Mouse (Mus musculus): ENCODE results near the gene Syde1.
"Not testable (repeated sequence)": the region's sequence is repeated elsewhere in the genome, so short reads cannot be mapped to it uniquely, and the experiment has no call there.

Syde1 gene

DNA sequence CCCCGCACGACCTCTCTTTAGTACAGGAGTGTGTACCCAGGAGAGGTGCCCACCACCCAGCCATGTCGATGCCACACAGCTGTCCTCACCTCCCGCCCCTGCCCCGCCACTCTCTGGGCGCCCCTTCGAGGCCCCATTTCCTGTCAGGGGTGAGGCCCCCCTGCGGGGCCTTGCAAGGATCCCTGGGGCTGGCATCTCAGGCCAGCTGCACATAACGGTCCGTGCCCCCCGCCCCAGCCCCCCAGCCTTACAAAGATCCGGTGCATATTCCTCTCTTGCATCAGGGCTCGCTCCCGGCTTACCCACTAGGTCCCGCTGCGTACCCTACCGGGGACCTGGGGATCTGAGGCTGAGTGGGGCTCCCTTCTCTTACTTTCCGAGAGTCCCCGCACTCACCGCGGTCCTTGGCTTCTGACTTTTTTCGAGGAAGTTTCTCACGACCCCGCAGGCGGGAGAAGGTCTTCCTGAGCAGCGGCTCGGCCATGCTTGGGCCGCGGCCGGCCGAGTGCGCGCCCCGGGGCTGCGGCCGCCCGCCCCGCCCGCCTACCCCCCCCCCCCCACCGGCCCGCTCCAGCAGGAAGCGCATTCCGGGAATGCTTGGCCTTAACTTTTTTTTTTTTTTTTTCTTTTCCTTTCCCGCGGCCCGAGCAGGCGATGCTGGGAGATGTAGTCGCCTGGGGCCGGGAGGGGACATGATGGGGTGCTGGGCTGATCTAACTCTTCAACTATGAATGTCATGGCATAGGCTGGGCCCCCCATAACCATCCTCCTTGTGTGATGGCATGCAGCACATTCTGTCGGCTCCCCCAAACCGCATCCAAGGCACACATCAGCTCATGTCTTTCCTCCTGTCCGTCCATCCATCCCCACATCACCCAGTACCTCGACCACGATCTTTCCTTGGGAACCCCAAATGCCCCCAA, at the start of gene Syde1:
Gene Syde1, minus strand, starts transcription at position 559 of the 923 bp plus-strand sequence.
- DNase-seq (ENCODE audit: low spot score in 2 of 2) = peak; percentile 21 to 36

DNA sequence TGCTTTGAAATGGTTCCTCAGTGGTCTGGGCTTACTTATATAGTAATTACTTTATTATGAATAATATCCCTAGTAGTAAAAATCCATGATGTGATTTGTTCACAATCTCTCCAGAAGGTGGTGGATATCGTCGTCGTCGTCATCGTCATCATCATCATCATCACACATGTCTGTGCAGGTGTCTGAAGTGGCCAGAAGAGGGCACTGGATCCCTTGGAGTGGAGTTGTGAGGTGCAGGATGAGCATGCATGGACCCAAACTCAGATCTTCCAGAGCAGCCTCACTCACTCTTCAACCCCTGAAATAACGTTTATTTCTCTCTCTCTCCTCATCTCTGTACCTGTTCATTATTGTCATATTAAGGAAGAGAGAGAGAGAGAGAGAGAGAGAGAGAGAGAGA, 40.5 kb upstream of the Syde1 start:
- peak in 1 of 2 experiments; percentile 14 for DNase-seq (ENCODE audit: low spot score in 2 of 2)

DNA sequence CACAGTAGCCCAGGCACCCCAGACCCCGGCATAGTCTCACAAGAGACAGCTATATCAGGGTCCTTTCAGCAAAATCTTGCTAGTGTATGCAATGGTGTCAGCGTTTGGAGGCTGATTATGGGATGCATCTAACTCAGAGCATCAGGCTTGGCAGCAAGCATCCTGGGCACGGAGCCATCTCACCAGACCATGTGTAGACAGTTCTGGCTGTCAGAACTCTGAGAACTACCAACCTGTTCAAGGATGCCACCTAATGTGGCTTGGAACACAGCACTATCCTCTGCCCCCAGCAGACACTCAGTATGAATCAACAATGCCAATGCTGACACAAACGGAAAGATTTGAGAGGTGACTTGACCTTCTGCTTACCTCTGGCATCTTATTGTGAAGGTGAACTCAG, 38.4 kb upstream of the Syde1 start:
- no peak for DNase-seq (ENCODE audit: low spot score in 2 of 2)

DNA sequence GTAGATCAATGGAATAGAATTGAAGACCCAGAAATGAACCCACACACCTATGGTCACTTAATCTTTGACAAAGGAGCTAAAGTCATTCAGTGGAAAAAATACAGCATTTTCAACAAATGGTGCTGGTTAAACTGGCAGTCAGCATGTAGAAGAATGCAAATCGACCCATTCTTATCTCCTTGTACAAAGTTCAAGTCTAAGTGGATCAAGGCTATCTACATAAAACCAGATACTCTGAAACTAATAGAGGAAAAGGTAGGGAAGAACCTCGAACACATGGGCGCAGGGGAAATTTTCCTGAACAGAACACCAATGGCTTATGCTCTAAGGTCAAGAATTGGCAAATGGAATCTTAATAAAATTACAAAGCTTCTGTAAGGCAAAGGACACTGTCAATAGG, 31.4 kb upstream of the Syde1 start:
- not testable (repeated sequence) for DNase-seq (ENCODE audit: low spot score in 2 of 2)

DNA sequence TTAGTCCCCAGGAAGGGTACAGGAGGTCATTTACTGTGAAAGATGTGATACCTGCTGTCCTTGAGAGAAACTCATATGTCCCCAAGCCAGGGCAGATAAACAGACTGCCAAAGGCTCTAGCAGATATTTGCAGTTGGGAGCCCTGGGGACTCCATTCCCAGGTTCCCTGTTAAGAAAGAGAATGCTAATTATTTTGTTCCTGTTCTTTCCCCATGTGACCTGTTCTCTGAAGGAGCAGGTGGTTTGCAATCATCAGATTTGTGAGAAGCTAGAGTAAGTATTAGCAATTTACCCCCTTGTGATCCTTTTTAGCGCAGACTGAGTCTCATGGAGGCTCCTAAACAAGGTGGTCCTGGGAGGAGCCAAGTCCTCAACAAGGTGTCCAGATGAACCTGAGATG, 26.2 kb upstream of the Syde1 start, which contains the start of gene Olfr1357:
Gene Olfr1357, minus strand, starts transcription at position 101 of the 400 bp plus-strand sequence.
- DNase-seq (ENCODE audit: low spot score in 2 of 2) = no peak

DNA sequence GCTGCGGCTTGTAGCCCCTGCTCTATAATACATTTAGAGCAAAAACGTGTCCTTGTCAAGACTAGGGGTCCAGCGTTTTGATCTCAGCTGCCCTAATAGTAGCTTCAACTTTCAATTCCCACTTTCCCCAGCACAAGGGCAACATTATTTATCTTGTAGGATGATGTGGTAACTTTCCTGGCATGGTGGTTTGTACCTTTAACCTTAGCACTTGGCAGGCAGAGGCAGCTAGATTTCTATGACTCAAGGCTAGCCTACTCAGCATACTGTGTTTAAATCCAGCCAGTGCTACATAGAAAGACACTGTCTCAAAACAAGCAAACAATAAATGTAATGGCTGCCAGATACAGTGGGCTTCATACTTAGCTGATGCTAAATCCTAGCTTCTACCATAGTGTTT, 15.8 kb upstream of the Syde1 start:
- DNase-seq (ENCODE audit: low spot score in 2 of 2) = no peak

DNA sequence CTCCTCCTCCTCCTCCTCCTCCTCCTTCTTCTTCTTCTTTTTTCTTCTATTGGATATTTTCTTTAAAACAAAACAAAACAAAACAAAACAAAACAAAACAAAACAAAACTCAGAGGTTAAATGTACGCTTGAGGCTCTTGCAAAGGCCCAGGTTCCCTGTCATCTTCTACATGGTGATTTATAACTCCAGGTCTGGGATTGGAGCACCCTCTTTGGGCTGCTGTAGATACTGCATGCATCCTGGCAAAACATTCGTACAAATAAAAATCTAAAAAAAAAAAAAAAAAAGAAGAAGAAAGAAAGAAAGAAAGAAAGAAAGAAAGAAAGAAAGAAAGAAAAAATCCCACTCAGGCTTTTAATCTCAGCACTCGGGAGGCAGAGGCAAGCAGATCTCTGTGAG, 13.3 kb upstream of the Syde1 start:
- DNase-seq (ENCODE audit: low spot score in 2 of 2) = no peak

DNA sequence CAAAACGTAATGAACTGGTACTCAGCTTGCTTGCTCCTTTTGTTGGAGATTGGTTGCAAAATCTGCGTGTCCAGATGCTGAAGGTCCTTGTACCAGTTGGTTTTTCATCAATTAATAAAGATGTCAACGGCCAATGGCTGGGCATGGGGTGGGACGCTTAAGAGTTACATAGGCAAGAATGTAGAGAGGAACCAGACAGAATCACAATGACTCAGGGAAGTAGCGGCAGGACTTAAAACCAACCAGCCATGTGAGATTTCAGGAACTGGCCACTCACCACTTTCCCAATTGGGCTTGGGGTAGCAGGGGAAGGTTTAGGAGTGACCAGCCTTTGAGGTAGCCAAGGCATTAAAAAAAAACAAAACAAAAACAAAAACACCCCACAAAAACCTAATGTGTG, 8.1 kb upstream of the Syde1 start:
- no peak for DNase-seq (ENCODE audit: low spot score in 2 of 2)

DNA sequence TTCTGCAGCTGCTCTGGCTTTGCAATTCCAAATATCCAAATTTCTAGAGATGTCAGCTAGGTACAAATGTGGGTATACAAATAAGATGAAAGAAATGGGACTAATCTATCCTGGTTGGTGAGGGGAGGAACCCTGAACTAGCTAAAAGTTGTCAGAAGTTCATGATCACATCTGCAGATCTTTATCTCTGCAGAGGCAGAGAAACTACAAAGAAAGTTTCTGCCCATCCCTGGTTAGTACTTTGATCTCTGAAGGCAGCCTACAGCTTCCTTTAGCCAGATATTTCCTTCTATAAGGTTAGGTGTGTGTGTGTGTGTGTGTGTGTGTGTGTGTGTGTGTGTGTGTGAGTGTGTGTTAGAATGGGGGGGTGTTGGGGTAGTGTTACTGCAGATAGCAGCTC, 2.8 kb upstream of the Syde1 start:
- no peak for DNase-seq (ENCODE audit: low spot score in 2 of 2)

DNA sequence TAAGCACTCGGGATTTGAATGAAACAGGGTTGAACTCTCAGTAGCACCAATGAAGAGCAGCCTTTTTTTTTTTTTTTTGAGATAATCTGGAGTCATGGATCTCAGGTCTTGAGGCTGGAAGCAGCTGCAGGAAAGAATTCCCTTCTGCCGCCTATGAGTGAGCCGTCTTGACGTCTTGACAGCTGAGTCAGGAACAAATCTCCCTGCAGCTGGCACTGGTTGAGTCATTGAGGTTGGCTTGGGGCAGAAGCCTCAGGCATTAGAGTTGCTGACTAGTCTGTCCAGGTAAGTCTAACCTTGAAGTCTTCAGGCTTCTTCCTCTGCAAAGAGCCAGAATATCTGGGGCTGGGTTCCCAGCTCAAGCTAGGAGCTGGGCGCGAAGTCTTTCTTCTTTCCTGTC, 2.4 kb upstream of the Syde1 start:
- no peak for DNase-seq (ENCODE audit: low spot score in 2 of 2)

DNA sequence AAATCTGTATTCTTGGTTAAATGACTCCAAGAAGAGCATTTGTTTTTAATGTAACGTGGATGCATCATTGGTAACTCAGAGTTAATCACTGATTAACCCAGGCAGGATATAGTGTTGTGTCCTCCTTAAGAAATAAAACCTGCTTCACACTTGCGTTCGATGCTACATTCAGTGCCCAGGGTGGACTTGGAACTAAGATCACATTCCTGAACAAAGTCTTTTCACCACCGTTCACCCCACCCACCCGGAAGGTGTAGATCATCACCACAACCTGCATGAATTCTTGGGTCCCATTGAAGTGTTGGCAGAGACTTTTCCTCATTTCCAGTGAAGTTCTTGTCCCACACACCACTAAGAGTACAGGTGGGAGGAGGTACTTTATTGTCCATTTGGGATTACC, 2.0 kb upstream of the Syde1 start:
- no peak for DNase-seq (ENCODE audit: low spot score in 2 of 2)

DNA sequence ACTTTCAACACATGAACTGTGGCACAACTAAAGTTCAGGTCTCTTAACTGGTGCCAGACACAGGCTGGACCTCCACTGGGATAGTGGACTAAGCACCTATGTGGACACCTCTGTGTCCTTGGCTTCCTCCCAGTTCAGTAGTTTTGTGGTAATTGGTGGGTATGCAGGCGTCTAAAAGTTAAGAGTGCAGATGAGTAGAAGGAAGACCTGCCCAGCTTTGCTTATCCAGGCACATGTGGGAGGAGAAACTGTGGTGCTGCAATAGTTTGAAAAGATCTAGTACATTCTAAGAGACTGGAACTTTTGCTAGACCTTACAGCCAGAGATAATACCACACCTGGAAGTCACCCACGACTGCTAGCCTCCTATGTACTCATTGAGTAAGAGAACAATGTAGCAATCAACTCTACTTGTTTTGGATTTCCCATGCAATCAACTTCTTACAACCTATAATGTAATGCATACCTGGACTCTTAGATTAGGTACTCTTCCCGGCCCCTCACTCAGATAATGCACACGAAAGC, 1.2 kb upstream of the Syde1 start:
- no peak for DNase-seq (ENCODE audit: low spot score in 2 of 2)

DNA sequence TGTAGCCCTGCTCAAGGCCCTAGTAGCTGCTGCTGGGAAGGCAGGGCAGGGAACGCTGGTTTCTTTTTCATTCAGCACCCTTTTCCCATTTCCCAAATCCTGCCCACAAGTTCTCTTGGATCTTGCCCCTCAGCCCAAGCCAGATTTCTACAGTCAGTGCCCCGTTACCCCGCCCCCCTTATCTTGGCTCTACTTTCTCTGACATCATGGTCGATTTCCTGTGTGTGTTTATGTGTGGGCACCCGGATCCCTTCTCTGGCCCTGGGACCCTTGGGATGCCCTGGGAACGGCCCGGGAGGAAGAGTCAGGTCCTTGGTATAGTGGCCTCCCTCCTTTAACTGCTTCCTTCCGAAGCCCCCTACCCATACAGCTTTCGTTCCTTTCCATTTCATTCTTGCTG, 1.0 kb downstream of the Syde1 start:
- no peak for DNase-seq (ENCODE audit: low spot score in 2 of 2)

DNA sequence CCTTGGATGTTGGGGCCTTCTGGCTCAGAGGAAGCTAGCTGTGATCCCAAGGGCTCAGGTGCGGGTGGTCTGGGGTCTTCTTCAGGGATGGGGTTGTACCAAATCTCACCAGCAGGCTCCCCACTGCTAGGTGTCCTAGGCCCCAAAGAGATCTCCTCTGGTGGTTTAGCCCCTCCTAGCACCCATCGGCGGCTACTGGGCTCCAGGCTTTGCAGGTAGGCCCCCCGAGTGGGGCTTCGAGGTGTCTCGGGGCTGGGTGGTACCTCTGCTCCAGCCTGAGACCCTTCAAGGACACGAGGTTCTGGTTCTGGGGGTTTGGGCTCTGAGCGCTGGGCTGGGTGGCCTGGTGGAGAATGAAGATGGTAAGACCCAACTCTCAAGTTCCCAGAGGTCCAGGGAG, 1.9 kb downstream of the Syde1 start:
- no peak for DNase-seq (ENCODE audit: low spot score in 2 of 2)

DNA sequence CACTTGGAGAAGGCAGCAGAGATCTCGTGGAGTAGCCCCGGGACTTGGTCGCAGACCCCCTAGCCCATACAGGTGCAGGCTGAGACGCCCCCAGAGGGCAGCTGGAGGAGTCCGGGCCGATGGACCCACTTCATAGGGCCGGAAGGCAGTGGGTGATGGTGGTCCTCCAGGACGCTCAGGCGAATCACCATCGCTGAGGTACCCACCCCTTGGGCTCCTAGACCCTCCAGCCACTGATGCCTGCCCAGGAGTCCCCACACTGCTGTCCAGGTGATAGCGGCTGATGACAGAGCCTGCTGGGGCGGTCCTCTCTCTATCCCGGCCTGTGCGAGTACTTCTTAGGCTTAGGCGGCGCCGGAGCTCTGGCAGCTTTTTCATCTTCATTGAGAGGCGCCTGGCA, 2.5 kb downstream of the Syde1 start:
- DNase-seq (ENCODE audit: low spot score in 2 of 2) = no peak

DNA sequence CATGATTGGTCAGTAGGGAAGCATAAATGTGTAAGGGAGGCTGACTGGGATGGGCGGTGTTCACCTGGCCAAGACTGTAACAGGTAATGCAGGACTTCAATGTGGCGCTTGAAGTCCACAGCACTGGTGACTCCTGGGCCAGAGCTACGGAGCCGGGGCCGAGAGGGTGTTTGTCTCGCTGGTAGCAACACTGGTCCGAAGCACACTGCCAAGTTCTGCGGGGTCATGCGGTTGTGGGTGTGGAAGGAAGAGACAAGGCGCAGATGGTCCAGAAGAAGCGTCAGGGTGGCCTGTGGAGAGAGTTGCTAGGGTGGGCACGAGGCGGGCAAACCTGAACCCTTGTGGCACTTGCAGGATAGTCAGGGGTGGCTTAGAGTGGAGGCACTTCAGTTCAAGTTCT, 5.7 kb downstream of the Syde1 start:
- DNase-seq (ENCODE audit: low spot score in 2 of 2) = no peak

DNA sequence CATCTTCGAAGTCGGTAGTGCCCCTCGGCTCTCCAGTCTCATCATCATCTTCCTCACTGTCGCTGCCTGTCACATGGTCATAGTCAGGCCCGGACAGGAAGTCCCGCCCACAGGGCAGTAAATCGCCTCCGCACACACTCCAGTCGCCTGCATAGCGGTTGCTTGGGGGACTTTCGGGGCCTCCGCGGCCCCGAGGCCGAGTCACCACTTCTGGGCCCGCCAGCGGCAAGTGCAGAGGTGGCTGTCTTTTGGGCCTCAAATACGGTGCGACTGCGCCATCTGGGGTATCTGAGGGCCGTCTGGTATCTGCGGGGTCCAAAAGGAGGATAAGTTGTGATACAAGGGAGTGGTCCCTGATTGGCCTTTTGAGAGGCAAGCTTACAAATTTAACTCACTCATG, 6.2 kb downstream of the Syde1 start:
- DNase-seq (ENCODE audit: low spot score in 2 of 2) = no peak

DNA sequence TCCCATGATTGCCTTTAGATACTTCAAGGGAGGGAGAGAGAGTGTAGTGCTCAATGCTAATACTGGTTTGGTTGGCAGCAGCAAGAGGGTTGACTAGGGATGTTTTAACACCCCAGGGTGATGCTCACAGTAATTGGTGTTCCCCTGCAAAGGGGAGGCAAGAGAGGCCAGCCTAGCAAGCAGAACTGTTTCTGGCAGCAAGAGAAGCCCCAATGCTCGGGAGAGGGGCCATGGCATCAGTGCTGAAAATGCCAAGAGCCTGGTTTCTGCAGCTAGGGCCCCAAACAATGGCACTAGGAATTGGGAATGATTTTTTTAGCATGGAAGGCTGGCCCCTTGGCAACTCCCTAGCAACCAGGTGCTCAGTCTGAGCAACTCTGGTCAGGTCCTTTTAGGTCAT, 6.8 kb downstream of the Syde1 start:
- DNase-seq (ENCODE audit: low spot score in 2 of 2) = no peak

DNA sequence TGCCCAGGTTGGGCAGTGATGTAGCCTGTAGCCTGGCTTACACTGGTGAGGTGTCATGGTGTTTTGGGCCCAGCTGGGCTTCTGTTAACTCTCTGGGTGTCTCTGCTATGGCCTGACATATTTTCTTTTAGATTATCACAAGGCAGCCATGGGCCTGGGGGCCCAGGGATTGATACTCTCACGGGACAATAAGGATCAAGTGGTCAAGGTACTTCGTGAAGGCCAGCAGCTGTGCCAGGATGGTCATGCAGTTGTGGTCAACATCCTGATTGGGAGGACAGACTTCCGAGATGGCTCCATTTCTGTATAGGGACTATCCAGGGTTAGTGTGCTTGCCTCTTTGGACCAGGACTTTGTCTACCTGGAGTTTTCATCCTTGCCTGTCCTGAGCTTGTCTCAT, 7.8 kb downstream of the Syde1 start:
- no peak for DNase-seq (ENCODE audit: low spot score in 2 of 2)

DNA sequence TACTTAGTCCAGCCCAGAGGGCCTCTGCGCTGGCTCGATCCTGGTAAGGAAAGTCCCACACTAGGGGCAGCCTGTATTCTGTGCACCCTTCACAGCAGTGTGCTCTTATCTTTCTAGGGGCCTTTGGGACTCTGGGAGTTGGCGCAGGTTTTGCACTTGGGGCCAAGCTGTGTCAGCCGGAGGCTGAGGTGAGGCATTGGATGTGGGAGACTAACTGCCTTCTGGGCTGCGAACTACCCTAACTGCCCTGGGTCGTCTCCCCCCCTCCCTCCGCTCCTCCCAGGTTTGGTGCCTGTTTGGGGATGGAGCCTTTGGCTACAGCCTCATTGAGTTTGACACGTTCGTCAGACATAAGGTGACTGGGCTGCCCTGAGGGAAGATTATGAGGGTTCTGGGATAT, 8.4 kb downstream of the Syde1 start:
- DNase-seq (ENCODE audit: low spot score in 2 of 2) = no peak

DNA sequence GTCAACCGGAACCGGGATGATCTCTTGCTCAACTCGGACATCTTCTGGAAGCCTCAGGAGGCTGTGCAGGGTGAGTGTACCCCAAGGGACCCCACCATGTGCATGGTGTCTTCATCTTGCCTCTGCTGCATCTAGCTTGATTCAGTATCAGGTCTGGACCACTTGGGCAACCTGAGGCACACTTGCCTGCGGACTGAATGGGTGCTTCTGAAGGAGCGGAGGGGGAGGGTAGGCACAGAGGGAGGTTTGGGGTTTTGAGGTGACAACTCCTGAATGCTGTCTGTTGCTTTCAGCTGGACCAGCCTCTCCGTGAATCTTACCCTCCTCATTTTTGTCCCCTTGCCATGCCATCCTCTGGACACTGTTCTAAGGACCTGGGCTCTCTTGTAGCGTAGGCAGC, 10.6 kb downstream of the Syde1 start:
- no peak for DNase-seq (ENCODE audit: low spot score in 2 of 2)

DNA sequence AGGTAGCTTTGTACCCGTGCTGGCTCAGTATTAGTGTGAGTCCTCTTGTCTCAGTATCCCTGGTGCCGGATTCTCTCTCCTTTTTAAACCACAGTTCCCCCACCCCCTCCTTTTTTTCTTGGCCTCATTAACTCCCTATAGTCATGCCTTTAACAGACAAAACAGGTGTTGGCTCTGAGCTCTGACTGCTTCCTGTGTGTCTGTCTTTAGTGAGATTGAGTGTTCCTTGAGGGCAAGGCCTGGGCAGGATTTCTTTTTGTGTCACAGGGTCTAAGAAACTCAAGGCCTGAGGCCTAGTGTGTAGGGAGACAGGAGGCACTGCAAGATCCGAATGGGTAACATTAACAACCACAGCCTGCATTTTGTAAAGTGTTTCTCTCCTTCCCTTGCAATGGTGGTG, 13.6 kb downstream of the Syde1 start:
- DNase-seq (ENCODE audit: low spot score in 2 of 2) = no peak

DNA sequence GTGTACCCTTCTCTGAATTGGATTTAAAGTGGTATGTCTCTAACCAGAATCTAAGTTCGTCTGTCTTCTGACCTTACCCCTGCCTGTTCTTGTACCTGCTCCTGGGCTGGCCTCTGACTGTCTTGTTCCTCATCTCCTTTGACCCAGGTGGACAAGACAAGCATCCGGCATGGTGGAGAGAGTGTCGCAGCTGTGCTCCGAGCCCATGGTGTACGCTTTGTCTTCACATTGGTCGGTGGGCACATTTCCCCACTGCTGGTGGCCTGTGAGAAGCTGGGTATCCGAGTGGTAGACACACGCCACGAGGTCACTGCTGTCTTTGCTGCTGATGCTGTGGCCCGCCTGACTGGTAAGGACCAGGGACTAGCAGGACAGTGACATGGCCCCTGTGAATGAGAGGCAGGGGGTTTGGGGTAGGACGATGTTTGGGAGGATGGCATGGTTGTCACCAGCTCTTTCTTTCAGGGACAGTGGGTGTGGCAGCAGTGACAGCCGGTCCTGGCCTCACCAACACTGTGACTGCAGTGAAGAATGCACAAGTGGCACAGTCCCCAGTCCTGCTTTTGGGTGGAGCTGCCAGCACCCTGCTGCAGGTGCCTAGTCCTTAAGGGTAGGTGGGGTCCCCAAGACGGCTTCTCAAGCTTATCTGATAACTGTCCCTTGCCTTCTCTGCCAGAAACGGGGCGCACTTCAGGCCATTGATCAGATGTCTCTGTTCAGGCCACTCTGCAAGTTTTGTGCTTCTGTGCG, 15.2 kb downstream of the Syde1 start:
- no peak for DNase-seq (ENCODE audit: low spot score in 2 of 2)
